Mouse (Mus musculus) bone marrow macrophage, adult 2 months (primary cell): ENCODE results near the gene Mpped1.

Experiments
- CTCF ChIP-seq: IDR thresholded peaks from 2 replicates; pipeline ENCODE4 v1.5.1; 2012; ENCODE audit warnings: low read depth, mild to moderate bottlenecking, low read length, moderate library complexity
- POLR2A ChIP-seq: IDR thresholded peaks from 2 replicates; pipeline ENCODE4 v1.6.1; 2012; ENCODE audit warnings: mild to moderate bottlenecking, low read depth, low read length, borderline replicate concordance

DNA sequence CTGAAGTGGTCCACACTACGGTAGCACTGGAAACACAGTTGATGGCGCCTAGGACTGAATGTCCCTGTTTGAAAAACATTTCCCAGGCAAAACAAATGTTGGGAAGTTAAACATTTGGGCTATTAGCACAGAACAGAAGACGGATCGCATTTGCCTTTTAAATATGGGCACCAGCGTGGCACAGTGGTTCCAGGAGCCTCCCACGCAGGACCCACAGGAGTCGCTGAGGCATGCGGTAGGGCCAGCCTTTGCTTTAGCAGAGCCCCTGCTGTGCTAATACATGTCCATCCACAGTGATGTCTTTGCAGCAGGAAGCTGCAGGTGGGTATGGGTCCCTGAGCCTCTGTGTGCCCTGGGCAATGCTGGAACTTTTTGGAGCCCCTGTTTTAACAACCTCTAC lies 48.7 kb downstream of the Mpped1 start:
- TF ChIP-seq POLR2A (no peak), CTCF (no peak)
